Mouse (Mus musculus) CH12.LX (cell line): ENCODE measurements around the gene Trmt61a. TPM values are rescaled to one million over a fixed set of nuclear protein-coding genes. Genes with fewer than 3 reads are reported as not detected.

Experiments
- DNase-seq: peaks from one replicate; pipeline ENCODE4 v3.0.0-alpha.2; 2013; ENCODE audit errors: extremely low read depth
- H3K27ac ChIP-seq: 2 replicates; pipeline ENCODE4 v1.5.1; 2012; ENCODE audit warnings: low read depth, mild to moderate bottlenecking, control low read depth, moderate library complexity; ENCODE audit not compliant: insufficient read depth
- H3K27me3 ChIP-seq: replicated peaks from 2 replicates; pipeline ENCODE3; 2012; ENCODE audit warnings: inconsistent platforms
- H3K36me3 ChIP-seq, 2 experiments: replicated peaks in 1 of 2; 2 replicates each; pipeline versions ENCODE3 to v1.6.1; 2012; ENCODE audit warnings: inconsistent platforms in 1 of 2, low read length in 1 of 2, mild to moderate bottlenecking in 1 of 2, mixed read lengths in 1 of 2, moderate library complexity in 1 of 2; ENCODE audit not compliant: control insufficient read depth in 1 of 2, insufficient read depth in 1 of 2
- H3K4me1 ChIP-seq, 2 experiments: 2 replicates each; pipeline ENCODE4 v1.6.1; 2012; ENCODE audit warnings: inconsistent platforms in 1 of 2, moderate library complexity in 1 of 2; ENCODE audit not compliant: insufficient read depth in 2 of 2, control insufficient read depth in 1 of 2
- H3K4me2 ChIP-seq: 2 replicates; pipeline ENCODE4 v1.6.1; 2012; ENCODE audit warnings: low read depth, mild to moderate bottlenecking, control low read depth; ENCODE audit not compliant: poor library complexity, insufficient read depth, severe bottlenecking
- H3K4me3 ChIP-seq, 3 experiments: fragments of 150-350 bp in 1 of 3; sonication (generic) in 1 of 3; replicated peaks in 1 of 3; 2 replicates each; pipeline versions ENCODE3 to v1.5.1; 2011 to 2012; ENCODE audit warnings: low read depth in 2 of 3, low read length in 2 of 3, mild to moderate bottlenecking in 2 of 3, moderate library complexity in 2 of 3, control low read depth in 1 of 3, improper control_type of control experiment in 1 of 3, inconsistent platforms in 1 of 3, mixed read lengths in 1 of 3; ENCODE audit not compliant: poor library complexity in 1 of 3
- H3K79me2 ChIP-seq: replicated peaks from 2 replicates; pipeline ENCODE4 v1.6.1; 2012; ENCODE audit warnings: mild to moderate bottlenecking, moderate library complexity; ENCODE audit not compliant: control insufficient read depth, poor library complexity, insufficient read depth, severe bottlenecking; ENCODE audit errors: extremely low read depth
- H3K9ac ChIP-seq: 2 replicates; pipeline ENCODE4 v1.6.1; 2012; ENCODE audit warnings: low read depth, mild to moderate bottlenecking, control low read depth, moderate library complexity; ENCODE audit not compliant: insufficient read depth
- H3K9me3 ChIP-seq: replicated peaks from 2 replicates; pipeline ENCODE3; 2012; ENCODE audit warnings: low read length, inconsistent platforms, mixed read lengths
- EP300 ChIP-seq: IDR thresholded peaks from 2 replicates; pipeline ENCODE4 v1.6.1; 2011; ENCODE audit warnings: low read length, improper control_type of control experiment
- HCFC1 ChIP-seq: IDR thresholded peaks from 2 replicates; pipeline ENCODE4 v1.6.1; 2012; ENCODE audit warnings: low read depth, mild to moderate bottlenecking, inconsistent platforms, low read length, improper control_type of control experiment
- JUN ChIP-seq: IDR thresholded peaks from 2 replicates; pipeline ENCODE4 v1.6.1; 2011; ENCODE audit warnings: low read depth, mild to moderate bottlenecking, low read length, improper control_type of control experiment, moderate library complexity; ENCODE audit not compliant: insufficient read depth
- MAFK ChIP-seq: IDR thresholded peaks from 2 replicates; pipeline ENCODE4 v1.6.1; 2011; ENCODE audit warnings: low read length, improper control_type of control experiment; ENCODE audit not compliant: insufficient replicate concordance
- MAX ChIP-seq: IDR thresholded peaks from 2 replicates; pipeline ENCODE4 v1.6.1; 2011; ENCODE audit warnings: low read length, improper control_type of control experiment
- MXI1 ChIP-seq: IDR thresholded peaks from 2 replicates; pipeline ENCODE4 v1.6.1; 2011; ENCODE audit warnings: mild to moderate bottlenecking, low read depth, low read length, improper control_type of control experiment
- NRF1 ChIP-seq: IDR thresholded peaks from 2 replicates; pipeline ENCODE4 v1.6.1; 2014; ENCODE audit warnings: low read depth, mild to moderate bottlenecking, inconsistent platforms, low read length, improper control_type of control experiment, moderate library complexity
- POLR2A ChIP-seq: IDR thresholded peaks from 2 replicates; pipeline ENCODE4 v1.6.1; 2011; ENCODE audit warnings: low read depth, mild to moderate bottlenecking, improper control_type of control experiment, low read length
- POLR2AphosphoS2 ChIP-seq: IDR thresholded peaks from 2 replicates; pipeline ENCODE4 v1.6.1; 2011; ENCODE audit warnings: low read depth, low read length, improper control_type of control experiment
- RCOR1 ChIP-seq: conservative IDR thresholded peaks from 2 replicates; pipeline ENCODE4 v1.6.1; 2012; ENCODE audit warnings: low read depth, mild to moderate bottlenecking, inconsistent platforms, low read length, improper control_type of control experiment
- SIN3A ChIP-seq: IDR thresholded peaks from 2 replicates; pipeline ENCODE4 v1.6.1; 2012; ENCODE audit warnings: low read length, improper control_type of control experiment, inconsistent platforms
- TCF12 ChIP-seq: IDR thresholded peaks from 2 replicates; pipeline ENCODE4 v1.6.1; 2014; ENCODE audit warnings: low read depth, mild to moderate bottlenecking, inconsistent platforms, low read length, improper control_type of control experiment
- UBTF ChIP-seq: IDR thresholded peaks from 2 replicates; pipeline ENCODE4 v1.6.1; 2012; ENCODE audit warnings: low read depth, mild to moderate bottlenecking, inconsistent platforms, low read length, improper control_type of control experiment, moderate library complexity
- ZMIZ1 ChIP-seq: IDR thresholded peaks from 2 replicates; pipeline ENCODE4 v1.6.1; 2012; ENCODE audit warnings: low read depth, mild to moderate bottlenecking, inconsistent platforms, low read length, improper control_type of control experiment
- dilution Hi-C: fragments of 300-500 bp; cut with MboI; formaldehyde crosslinking; loops from 2 replicates; pipeline ENCODE4 v1.14.3; 2020; ENCODE audit warnings: low sequenced_read_pairs; ENCODE audit not compliant: extremely low pct_unique_long_range_greater_than_20kb, extremely low pct_ligation_motif_present
- in situ Hi-C: fragments of 300-500 bp; cut with MboI; formaldehyde crosslinking; loops from 3 replicates; pipeline ENCODE4 v1.14.3; 2019; ENCODE audit warnings: low sequenced_read_pairs, low pct_ligation_motif_present, low pct_unique_long_range_greater_than_20kb, mixed read lengths
- polyA plus RNA-seq: library from polyadenylated mRNA; unstranded; fragments of >175 nt; gene quantifications from 2 replicates; pipeline ENCODE4 v1.2.1, GENCODE M21; 2012; ENCODE audit warnings: low read depth; ENCODE audit not compliant: insufficient read length
- total RNA-seq, 2 experiments: library from RNA; depleted of rRNA; stranded (reverse); fragments of 300-350 nt in 1 of 2; fragments of >200 nt in 1 of 2; gene quantifications; 2 replicates each; pipeline ENCODE4 v1.2.3; 2012 to 2014

Gene Trmt61a
- total and polyA plus RNA-seq, 3 experiments: 21.8 to 37.4 (median 34.1) TPM

- no peaks in the 10 kb centered on the region for H3K27me3 ChIP-seq
- DNase-seq: no peak
- peak overlapping the region; percentile 87 to 100 (median 97) for H3K4me3 ChIP-seq
- peak overlapping the region; percentile 65 for H3K4me2 ChIP-seq
- peak; percentile 80 for TF ChIP-seq SIN3A
- 0 out of 2 replicates have a peak, but pooled peaks have one; percentile 54 for TF ChIP-seq MXI1
- no peak for TF ChIP-seq TCF12
- TF ChIP-seq, all 38 proteins: peak for 2
- peak overlapping the region; percentile 44 for H3K9ac ChIP-seq
- peaks cover 21% of the 10 kb centered on the region for H3K79me2 ChIP-seq
- peaks cover 37 to 52% of the 10 kb centered on the region in 2 experiments for H3K36me3 ChIP-seq
- dilution Hi-C loops (no loop called here), in situ Hi-C loops (loop anchor here (5.0 kb wide), 1 partner anchor 33 kb away; the partner anchor contains the start of genes Apopt1 and Bag5)
- H3K27ac ChIP-seq: no peak overlapping the region; the same call in 1 of the 2 replicates
- no peaks in the 10 kb centered on the region for H3K9me3 ChIP-seq
- H3K4me1 ChIP-seq: peaks cover 23 to 66% of the 10 kb centered on the region in 2 experiments
Measured at GRCm38 (mm10) chr12:111678997-111679396, 1.1 kb downstream of the Trmt61a start.

GRCm38 (mm10) chr12:111680661-111681060 lies 2.8 kb downstream of the Trmt61a start:
- H3K79me2 ChIP-seq: peaks cover 21% of the 10 kb centered on the region
- dilution Hi-C loops: no loop called here
- no peak overlapping the region for H3K4me2 ChIP-seq
- no peak overlapping the region for H3K27ac ChIP-seq
- no peaks in the 10 kb centered on the region for H3K27me3 ChIP-seq
- H3K4me3 ChIP-seq: no peak overlapping the region
- TF ChIP-seq JUN (no peak), POLR2AphosphoS2 (no peak)
- TF ChIP-seq, all 38 proteins: peak for 0
- H3K4me1 ChIP-seq: peaks cover 18 to 55% of the 10 kb centered on the region in 2 experiments
- H3K9ac ChIP-seq: no peak overlapping the region
- no peaks in the 10 kb centered on the region for H3K9me3 ChIP-seq
- H3K36me3 ChIP-seq: peaks cover 40 to 60% of the 10 kb centered on the region in 2 experiments
- in situ Hi-C loops: no loop called here
- DNase-seq: no peak

- Histone ChIP-seq H3K4me2 (no peak overlapping the region), H3K4me1 (peaks cover 13 to 49% of the 10 kb centered on the region in 2 experiments), H3K27me3 (no peaks in the 10 kb centered on the region), H3K27ac (no peak overlapping the region), H3K36me3 (peaks cover 40 to 65% of the 10 kb centered on the region in 2 experiments), H3K4me3 (no peak overlapping the region), H3K9ac (no peak overlapping the region), H3K9me3 (no peaks in the 10 kb centered on the region), H3K79me2 (peaks cover 21% of the 10 kb centered on the region)
- dilution Hi-C loops: no loop called here
- TF ChIP-seq ZMIZ1 (no peak), TCF12 (no peak), POLR2A (no peak), HCFC1 (no peak), MAFK (no peak), UBTF (no peak), MAX (no peak), RCOR1 (no peak), NRF1 (no peak), EP300 (no peak)
- in situ Hi-C loops: no loop called here
- DNase-seq: no peak
Measured at GRCm38 (mm10) chr12:111681305-111681704, 3.4 kb downstream of the Trmt61a start.
